Mouse (Mus musculus): ENCODE results near the gene Gsto2.

DNA sequence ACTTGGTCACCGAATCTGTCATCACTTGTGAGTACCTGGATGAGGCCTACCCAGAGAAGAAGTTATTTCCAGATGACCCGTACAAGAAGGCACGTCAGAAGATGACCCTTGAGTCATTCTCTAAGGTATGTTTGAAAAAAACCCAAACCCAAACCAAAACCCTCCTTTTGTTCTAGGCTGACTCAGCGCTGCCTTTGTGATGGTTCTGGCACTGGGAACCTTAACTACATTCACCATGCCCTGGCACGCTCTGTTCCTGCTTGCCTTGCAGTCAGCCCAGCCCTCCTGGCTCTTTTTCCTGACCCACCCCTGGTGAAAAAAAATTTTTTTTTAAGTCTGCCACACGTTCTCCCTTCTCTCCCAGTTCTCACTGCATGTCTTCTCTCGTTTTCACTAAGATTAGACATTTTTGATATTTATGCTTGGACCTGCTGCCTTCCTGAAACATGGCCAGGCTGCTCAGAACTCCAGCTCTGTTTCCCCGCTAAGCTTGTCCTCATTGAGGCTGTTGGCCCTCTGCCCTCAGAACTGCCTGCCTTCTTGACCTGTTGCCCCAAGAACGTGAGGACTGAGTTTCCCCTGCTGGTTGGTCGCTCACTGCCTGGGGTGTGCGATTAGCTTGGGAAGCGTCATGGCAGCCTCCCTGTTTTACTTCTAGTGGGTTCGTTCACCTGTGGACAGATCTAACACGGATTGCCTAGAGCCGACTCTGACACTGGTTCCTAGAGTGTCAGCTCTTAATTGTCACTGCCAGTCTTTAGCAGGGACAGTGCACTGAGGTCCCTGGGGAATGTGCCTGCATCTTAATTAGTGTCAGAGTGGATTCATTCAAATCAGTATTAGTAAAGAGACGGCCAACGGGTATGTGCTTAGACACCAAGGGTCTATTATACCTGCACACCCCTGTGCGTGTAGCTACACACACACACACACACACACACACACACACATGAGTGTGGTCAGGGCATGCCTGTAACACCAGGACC lies 7.1 kb upstream of the Gsto2 start:
- TF ChIP-seq POLR2A (IDR thresholded peaks at IDR 0.05; ENCODE audit: borderline replicate concordance, extremely low read depth, insufficient read depth, insufficient read length, poor library complexity, severe bottlenecking) = no peak
- no peak for TF ChIP-seq CTCF (IDR thresholded peaks at IDR 0.05; ENCODE audit: borderline replicate concordance, extremely low read depth, insufficient read depth, insufficient read length)
